Mouse (Mus musculus) splenic B cell, adult 2 months (primary cell): ENCODE data around the gene Klk1b22.
"Not testable (repeated sequence)": the region's sequence is repeated elsewhere in the genome, so short reads cannot be mapped to it uniquely, and the experiment has no call there.

ENCODE experiments used
- DNase-seq: peaks from one replicate; pipeline ENCODE4 v3.0.0-alpha.2; 2011; ENCODE audit warnings: low read depth, low spot score
- H3K27me3 ChIP-seq: 2 replicates; pipeline ENCODE4 v1.6.1; 2012; ENCODE audit warnings: mild to moderate bottlenecking, low read length, moderate library complexity, mixed read lengths; ENCODE audit not compliant: control insufficient read depth, poor library complexity, insufficient read depth, severe bottlenecking
- H3K36me3 ChIP-seq: 2 replicates; pipeline ENCODE4 v1.6.1; 2012; ENCODE audit warnings: mild to moderate bottlenecking, low read length, moderate library complexity, mixed read lengths; ENCODE audit not compliant: control insufficient read depth, poor library complexity, insufficient read depth, severe bottlenecking

The Klk1b22 gene

GRCm38 (mm10) chr7:44112373-44112772 is at the start of gene Klk1b22:
Gene Klk1b22 (plus strand): TSS chr7:44112673.
- Histone ChIP-seq H3K36me3 (no peaks in the 10 kb centered on the region), H3K27me3 (no peaks in the 10 kb centered on the region)
- DNase-seq = no peak

GRCm38 (mm10) chr7:44072117-44072516 is 40.4 kb upstream of the Klk1b22 start:
- DNase-seq = no peak
- H3K36me3 ChIP-seq = no peaks in the 10 kb centered on the region
- no peaks in the 10 kb centered on the region for H3K27me3 ChIP-seq

GRCm38 (mm10) chr7:44077703-44078102 is 34.8 kb upstream of the Klk1b22 start:
- DNase-seq = no peak
- Histone ChIP-seq H3K36me3 (no peaks in the 10 kb centered on the region), H3K27me3 (no peaks in the 10 kb centered on the region)

GRCm38 (mm10) chr7:44096111-44096510 is 16.4 kb upstream of the Klk1b22 start:
- H3K27me3 ChIP-seq = no peaks in the 10 kb centered on the region
- DNase-seq = no peak
- no peaks in the 10 kb centered on the region for H3K36me3 ChIP-seq

GRCm38 (mm10) chr7:44102028-44102427 is 10.4 kb upstream of the Klk1b22 start, which contains the start of gene Klk1b21:
Gene Klk1b21 (plus strand): TSS chr7:44102328.
- not testable (repeated sequence) for H3K36me3 ChIP-seq, DNase-seq, H3K27me3 ChIP-seq

GRCm38 (mm10) chr7:44123445-44123844 is 11.0 kb downstream of the Klk1b22 start:
- Histone ChIP-seq H3K36me3 (no peaks in the 10 kb centered on the region), H3K27me3 (no peaks in the 10 kb centered on the region)
- DNase-seq = no peak

- Histone ChIP-seq H3K36me3 (no peaks in the 10 kb centered on the region), H3K27me3 (no peaks in the 10 kb centered on the region)
- DNase-seq = no peak
Measured at GRCm38 (mm10) chr7:44136467-44136866, 24.0 kb downstream of the Klk1b22 start, which contains the start of gene Klk1b16. Gene Klk1b16 (plus strand): TSS chr7:44136767.
